In genomic region chr17:74293687-74294425, GRCm38 (mm10) we compare ENCODE assay signal across 8 mouse cellular contexts. TPM values are rescaled to one million over a fixed set of nuclear protein-coding genes. Genes with fewer than 3 reads are reported as not detected.
A peak's percentile ranks its signal among the peaks of the same experiment; 100 is the strongest.
DNase-seq lines count a peak whose midpoint lies in the region; ATAC-seq and TF ChIP-seq lines count a peak whose summit lies in the region.

No protein-coding gene starts in this region.

- WGBS in forebrain, embryonic 16.5 days: 2% methylated on average over 18 of the region's 18 CpGs
- WGBS in hindbrain, postnatal 0 days: under 1% methylated on average over 18 of the region's 18 CpGs
- 4% methylated on average over 18 of the region's 18 CpGs for WGBS in liver, embryonic 12.5 days (ENCODE audit: insufficient replicate concordance)
- under 1% methylated on average over 18 of the region's 18 CpGs for WGBS in neural tube, embryonic 14.5 days

- H3K4me1 ChIP-seq in forebrain, embryonic 16.5 days (replicated peaks; ENCODE audit: control insufficient read depth, insufficient read depth, low read length): peaks cover 23% of the 10 kb centered on the region
- 0 out of 2 replicates have a peak, but pooled peaks cover 4% of the 10 kb centered on the region for H3K4me1 ChIP-seq in hindbrain, postnatal 0 days (ENCODE audit: insufficient read depth, low read length)
- peaks cover 53% of the 10 kb centered on the region for H3K4me1 ChIP-seq in liver, embryonic 12.5 days
- peaks cover 16% of the 10 kb centered on the region for H3K4me1 ChIP-seq in neural tube, embryonic 14.5 days (ENCODE audit: control insufficient read depth, insufficient read depth, low read length)

- DNase-seq in left cerebral cortex, adult 2 months (ENCODE audit: extremely low spot score in 1 of 2, low spot score in 2 of 2): peak; percentile 26
- DNase-seq in left cerebral cortex, adult 11 months (ENCODE audit: low spot score): no peak
- peak; percentile 36 for DNase-seq in adrenal gland, adult 8-10 months
- DNase-seq in hindbrain, postnatal 0 days (ENCODE audit: low spot score): peak; percentile 52
- no peak for DNase-seq in urinary bladder, postnatal 25 days (ENCODE audit: low spot score)

- H3K9me3 ChIP-seq in forebrain, embryonic 16.5 days (ENCODE audit: control insufficient read depth, low read length): no peaks in the 10 kb centered on the region
- H3K9me3 ChIP-seq in hindbrain, postnatal 0 days (ENCODE audit: low read length): no peaks in the 10 kb centered on the region
- no peaks in the 10 kb centered on the region for H3K9me3 ChIP-seq in liver, embryonic 12.5 days (replicated peaks)
- no peaks in the 10 kb centered on the region for H3K9me3 ChIP-seq in neural tube, embryonic 14.5 days (ENCODE audit: control insufficient read depth, low read length)

- no peak for TF ChIP-seq CTCF in left cerebral cortex, adult 2 months (IDR thresholded peaks at IDR 0.05)
- TF ChIP-seq CTCF in hindbrain, postnatal 0 days (IDR thresholded peaks at IDR 0.05; ENCODE audit: low read depth): no peak

- peak overlapping the region; percentile 92 for H3K9ac ChIP-seq in forebrain, embryonic 16.5 days (replicated peaks; ENCODE audit: low read depth, low read length)
- peak overlapping the region; percentile 86 for H3K9ac ChIP-seq in hindbrain, postnatal 0 days (replicated peaks; ENCODE audit: low read length)
- H3K9ac ChIP-seq in liver, embryonic 12.5 days: peak overlapping the region; percentile 97
- peak overlapping the region; percentile 97 for H3K9ac ChIP-seq in neural tube, embryonic 14.5 days (replicated peaks; ENCODE audit: low read depth, low read length)

- H3K4me3 ChIP-seq in left cerebral cortex, adult 2 months: peak overlapping the region; percentile 78
- H3K4me3 ChIP-seq in forebrain, embryonic 16.5 days (replicated peaks; ENCODE audit: low read length): peak overlapping the region; percentile 95
- H3K4me3 ChIP-seq in hindbrain, postnatal 0 days (ENCODE audit: low read length): peak overlapping the region; percentile 93
- H3K4me3 ChIP-seq in liver, embryonic 12.5 days: peak overlapping the region; percentile 96
- peak overlapping the region; percentile 97 for H3K4me3 ChIP-seq in neural tube, embryonic 14.5 days (ENCODE audit: low read depth, low read length)

- ATAC-seq in forebrain, embryonic 16.5 days: no peak
- no peak; the same call in 1 of the 2 replicates for ATAC-seq in hindbrain, postnatal 0 days
- ATAC-seq in liver, embryonic 12.5 days: no peak; the same call in 1 of the 2 replicates
- no peak for ATAC-seq in neural tube, embryonic 14.5 days (ENCODE audit: low read depth)

- H3K27me3 ChIP-seq in forebrain, embryonic 16.5 days (replicated peaks; ENCODE audit: control insufficient read depth, insufficient read depth, low read length): no peaks in the 10 kb centered on the region
- H3K27me3 ChIP-seq in hindbrain, postnatal 0 days (ENCODE audit: insufficient read depth, low read length): no peaks in the 10 kb centered on the region
- H3K27me3 ChIP-seq in liver, embryonic 12.5 days (replicated peaks): no peaks in the 10 kb centered on the region
- no peaks in the 10 kb centered on the region for H3K27me3 ChIP-seq in neural tube, embryonic 14.5 days (ENCODE audit: control insufficient read depth, insufficient read depth, low read length)

- H3K27ac ChIP-seq in left cerebral cortex, adult 2 months: peak overlapping the region; percentile 78
- peak overlapping the region; percentile 96 for H3K27ac ChIP-seq in forebrain, embryonic 16.5 days (ENCODE audit: low read length)
- H3K27ac ChIP-seq in hindbrain, postnatal 0 days: peak overlapping the region; percentile 97
- peak overlapping the region; percentile 95 for H3K27ac ChIP-seq in liver, embryonic 12.5 days
- H3K27ac ChIP-seq in neural tube, embryonic 14.5 days (ENCODE audit: low read depth, low read length): peak overlapping the region; percentile 97

- peak overlapping the region; percentile 79 for H3K4me2 ChIP-seq in forebrain, embryonic 16.5 days (ENCODE audit: low read length)
- H3K4me2 ChIP-seq in hindbrain, postnatal 0 days (ENCODE audit: low read depth, low read length): peak overlapping the region; percentile 80
- H3K4me2 ChIP-seq in liver, embryonic 12.5 days: peak overlapping the region; percentile 81
- peak overlapping the region; percentile 65 for H3K4me2 ChIP-seq in neural tube, embryonic 14.5 days (ENCODE audit: low read depth, low read length)

- intact Hi-C loops in left cerebral cortex, adult 2 months (cut with DNase I): loop anchor here (2.0 kb wide), 1 partner anchor 45 kb away; the partner anchor contains the start of gene Spast

- H3K36me3 ChIP-seq in forebrain, embryonic 16.5 days (ENCODE audit: control insufficient read depth, insufficient read depth): peaks cover under 1% of the 10 kb centered on the region; the same call in 1 of the 2 replicates
- H3K36me3 ChIP-seq in hindbrain, postnatal 0 days (ENCODE audit: insufficient read depth, low read length): peaks cover 2% of the 10 kb centered on the region; the same call in 1 of the 2 replicates
- H3K36me3 ChIP-seq in liver, embryonic 12.5 days: peaks cover 19% of the 10 kb centered on the region
- no peaks in the 10 kb centered on the region; the same call in 1 of the 2 replicates for H3K36me3 ChIP-seq in neural tube, embryonic 14.5 days (ENCODE audit: control insufficient read depth, insufficient read depth, low read length)

RNA-seq across cellular contexts. Expression of gene Memo1, which starts 1.5 kb away (rescaled TPM):
- 10 to 100 TPM; 43.3 to 46.9 TPM for total RNA-seq in left cerebral cortex, adult 2 months (2021)
- 10 to 100 TPM; 86.6 to 96.8 (median 91.1) TPM for total RNA-seq in adrenal gland, adult 8-10 months (2022)
- 63.9 and 66.3 TPM in 2 replicates for polyA plus RNA-seq in forebrain, embryonic 16.5 days (2015; fragmentation: Nextera tagmentation; extraction: Ambion mirVana)
- total RNA-seq in hindbrain, postnatal 0 days (2014; rRNA removed): 51.9 and 60.2 TPM in 2 replicates
- polyA plus RNA-seq in hindbrain, postnatal 0 days (2015; fragmentation: Nextera tagmentation; extraction: Ambion mirVana): 46.3 and 46.4 TPM in 2 replicates
- polyA plus RNA-seq in liver, embryonic 12.5 days (2016; fragmentation: Nextera tagmentation; extraction: Ambion mirVana): 97.7 and 98.5 TPM in 2 replicates
- 65.7 and 65.8 TPM in 2 replicates for polyA plus RNA-seq in neural tube, embryonic 14.5 days (2014; fragmentation: Nextera tagmentation; extraction: Ambion mirVana)

RNA-seq across cellular contexts. Expression of gene Dpy30, which starts 29.9 kb away (rescaled TPM):
- total RNA-seq in left cerebral cortex, adult 2 months (2021): 10 to 100 TPM; 42.6 to 45.6 TPM
- 10 to 100 TPM; 65.1 to 81.0 (median 68.4) TPM for total RNA-seq in adrenal gland, adult 8-10 months (2022)
- 180 and 189 TPM in 2 replicates for polyA plus RNA-seq in forebrain, embryonic 16.5 days (2015; fragmentation: Nextera tagmentation; extraction: Ambion mirVana)
- 42.5 and 49.9 TPM in 2 replicates for total RNA-seq in hindbrain, postnatal 0 days (2014; rRNA removed)
- 253 and 256 TPM in 2 replicates for polyA plus RNA-seq in hindbrain, postnatal 0 days (2015; fragmentation: Nextera tagmentation; extraction: Ambion mirVana)
- polyA plus RNA-seq in liver, embryonic 12.5 days (2016; fragmentation: Nextera tagmentation; extraction: Ambion mirVana): 204 and 209 TPM in 2 replicates
- 225 and 237 TPM in 2 replicates for polyA plus RNA-seq in neural tube, embryonic 14.5 days (2014; fragmentation: Nextera tagmentation; extraction: Ambion mirVana)

RNA-seq across cellular contexts. Expression of gene Spast, which starts 44.9 kb away (rescaled TPM):
- total RNA-seq in left cerebral cortex, adult 2 months (2021): 10 to 100 TPM; 53.4 to 55.1 TPM
- total RNA-seq in adrenal gland, adult 8-10 months (2022): 10 to 100 TPM; 24.4 to 32.9 (median 26.3) TPM
- polyA plus RNA-seq in forebrain, embryonic 16.5 days (2015; fragmentation: Nextera tagmentation; extraction: Ambion mirVana): 26.0 and 28.3 TPM in 2 replicates
- total RNA-seq in hindbrain, postnatal 0 days (2014; rRNA removed): 92.2 and 96.7 TPM in 2 replicates
- 24.4 and 25.3 TPM in 2 replicates for polyA plus RNA-seq in hindbrain, postnatal 0 days (2015; fragmentation: Nextera tagmentation; extraction: Ambion mirVana)
- 10.6 and 10.7 TPM in 2 replicates for polyA plus RNA-seq in liver, embryonic 12.5 days (2016; fragmentation: Nextera tagmentation; extraction: Ambion mirVana)
- polyA plus RNA-seq in neural tube, embryonic 14.5 days (2014; fragmentation: Nextera tagmentation; extraction: Ambion mirVana): 48.5 and 51.5 TPM in 2 replicates

Comparison
In these comparisons a context has a peak if more than half of its experiments do, and no peak if none do; other contexts are left out.
1. DNase-seq: peak in left cerebral cortex, adult 2 months (2 of 2), adrenal gland, adult 8-10 months (single experiment) and hindbrain, postnatal 0 days (single experiment); none in left cerebral cortex, adult 11 months (single experiment) and urinary bladder, postnatal 25 days (single experiment).
2. Peak in every context shown above with its lines, with median percentiles within 50 percentile points of each other: H3K27ac ChIP-seq, H3K4me3 ChIP-seq, H3K4me2 ChIP-seq and H3K9ac ChIP-seq.